Mouse (Mus musculus): ENCODE measurements around the gene Esr1.

- TF ChIP-seq CTCF (IDR thresholded peaks at IDR 0.05; ENCODE audit: extremely low read depth, insufficient read length, insufficient replicate concordance, low read depth, low read length) (no peak), POLR2A (IDR thresholded peaks at IDR 0.05; ENCODE audit: low read depth, low read length) (no peak)
These were observed 55.6 kb downstream of the Esr1 start for GRCm38 (mm10) chr10:4667006-4667405.

Data from small intestine, adult 2 months (tissue).